8 mouse cellular contexts compared by ENCODE assay signal in the genomic region with DNA sequence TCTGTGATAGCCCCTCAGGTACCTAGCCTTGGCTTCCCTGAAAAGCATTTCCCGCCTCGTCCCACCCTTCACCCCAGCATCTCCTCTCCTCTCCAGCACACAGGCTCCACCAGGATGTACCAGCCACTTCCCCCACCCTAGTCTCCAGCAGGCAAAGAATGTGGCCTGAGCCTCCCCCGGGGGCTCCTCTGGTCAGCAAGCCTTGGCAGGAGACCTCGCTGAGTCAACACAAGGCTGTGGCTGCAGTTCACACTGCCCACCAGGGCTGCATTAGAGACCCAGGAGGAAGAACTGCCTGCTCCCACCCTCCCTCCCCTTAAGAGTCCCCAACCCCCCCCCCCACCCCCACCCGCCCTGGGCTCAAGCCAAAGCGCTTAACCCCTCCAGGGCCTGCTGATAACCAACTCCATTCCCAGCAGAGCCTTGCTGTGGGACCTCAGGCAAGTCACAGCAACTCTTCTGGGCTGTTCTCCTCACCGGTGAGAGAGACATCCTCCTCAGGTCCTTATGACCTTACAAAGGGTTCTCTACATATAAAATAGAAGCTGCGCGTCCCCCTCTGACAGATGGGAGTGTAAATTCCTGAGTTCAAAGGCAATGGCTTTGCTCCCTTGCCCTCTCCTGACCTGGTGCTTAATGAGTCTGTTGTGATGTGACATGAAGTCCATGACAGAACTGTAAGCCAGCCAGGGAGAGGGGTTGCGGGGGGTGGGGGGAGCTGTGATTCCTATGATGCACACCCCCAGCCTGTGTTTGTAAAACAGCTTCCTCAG. TPM values are rescaled to one million over a fixed set of nuclear protein-coding genes. Genes with fewer than 3 reads are reported as not detected.
A peak's percentile ranks its signal among the peaks of the same experiment; 100 is the strongest.
DNase-seq lines count a peak whose midpoint lies in the region; ATAC-seq lines count a peak whose summit lies in the region.

No protein-coding gene starts in this region.

- 49% methylated on average over 10 of the region's 10 CpGs for WGBS in forebrain, embryonic 10.5 days
- 63% methylated on average over 10 of the region's 10 CpGs for WGBS in forebrain, embryonic 16.5 days
- WGBS in embryonic facial prominence, embryonic 14.5 days, result 27% methylated on average over 9 of the region's 10 CpGs
- 49% methylated on average over 9 of the region's 10 CpGs for WGBS in midbrain, embryonic 12.5 days

- ATAC-seq in forebrain, embryonic 16.5 days, result no peak
- ATAC-seq in embryonic facial prominence, embryonic 14.5 days (ENCODE audit: low read depth), result no peak
- ATAC-seq in midbrain, embryonic 12.5 days (ENCODE audit: low FRiP score, low read depth), result no peak

- H3K27ac ChIP-seq in forebrain, embryonic 10.5 days, result peak overlapping the region; percentile 87
- H3K27ac ChIP-seq in forebrain, embryonic 16.5 days (ENCODE audit: low read length), result no peak overlapping the region
- peak overlapping the region; percentile 76 for H3K27ac ChIP-seq in embryonic facial prominence, embryonic 14.5 days (replicated peaks; ENCODE audit: low read depth, low read length)
- H3K27ac ChIP-seq in midbrain, embryonic 12.5 days (replicated peaks), result 0 out of 2 replicates have a peak overlapping the region, but pooled peaks have one; percentile 63

- H3K4me3 ChIP-seq in forebrain, embryonic 10.5 days, result no peak overlapping the region
- no peak overlapping the region for H3K4me3 ChIP-seq in forebrain, embryonic 16.5 days (replicated peaks; ENCODE audit: low read length)
- no peak overlapping the region for H3K4me3 ChIP-seq in embryonic facial prominence, embryonic 14.5 days (ENCODE audit: low read depth, low read length)
- H3K4me3 ChIP-seq in midbrain, embryonic 12.5 days, result no peak overlapping the region

- H3K27me3 ChIP-seq in forebrain, embryonic 10.5 days (ENCODE audit: poor library complexity, severe bottlenecking), result peaks cover 27% of the 10 kb centered on the region
- no peaks in the 10 kb centered on the region for H3K27me3 ChIP-seq in forebrain, embryonic 16.5 days (replicated peaks; ENCODE audit: control insufficient read depth, insufficient read depth, low read length)
- no peaks in the 10 kb centered on the region for H3K27me3 ChIP-seq in embryonic facial prominence, embryonic 14.5 days (replicated peaks; ENCODE audit: control insufficient read depth, insufficient read depth, low read length)
- peaks cover 9% of the 10 kb centered on the region for H3K27me3 ChIP-seq in midbrain, embryonic 12.5 days

- 0 out of 2 replicates have a peak, but pooled peaks cover 5% of the 10 kb centered on the region for H3K9me3 ChIP-seq in forebrain, embryonic 10.5 days
- no peaks in the 10 kb centered on the region for H3K9me3 ChIP-seq in forebrain, embryonic 16.5 days (ENCODE audit: control insufficient read depth, low read length)
- no peaks in the 10 kb centered on the region for H3K9me3 ChIP-seq in embryonic facial prominence, embryonic 14.5 days (ENCODE audit: control insufficient read depth, low read length)
- H3K9me3 ChIP-seq in midbrain, embryonic 12.5 days, result 0 out of 2 replicates have a peak, but pooled peaks cover 2% of the 10 kb centered on the region

- H3K36me3 ChIP-seq in forebrain, embryonic 10.5 days (replicated peaks), result no peaks in the 10 kb centered on the region
- no peaks in the 10 kb centered on the region for H3K36me3 ChIP-seq in forebrain, embryonic 16.5 days (ENCODE audit: control insufficient read depth, insufficient read depth)
- no peaks in the 10 kb centered on the region for H3K36me3 ChIP-seq in embryonic facial prominence, embryonic 14.5 days (ENCODE audit: control insufficient read depth, insufficient read depth, low read length)
- H3K36me3 ChIP-seq in midbrain, embryonic 12.5 days, result no peaks in the 10 kb centered on the region

- peaks cover 66% of the 10 kb centered on the region for H3K4me1 ChIP-seq in forebrain, embryonic 10.5 days
- peaks cover 20% of the 10 kb centered on the region for H3K4me1 ChIP-seq in forebrain, embryonic 16.5 days (replicated peaks; ENCODE audit: control insufficient read depth, insufficient read depth, low read length)
- H3K4me1 ChIP-seq in embryonic facial prominence, embryonic 14.5 days (ENCODE audit: control insufficient read depth, insufficient read depth, low read length), result peaks cover 39% of the 10 kb centered on the region
- H3K4me1 ChIP-seq in midbrain, embryonic 12.5 days, result peaks cover 40% of the 10 kb centered on the region

- H3K4me2 ChIP-seq in forebrain, embryonic 16.5 days (ENCODE audit: low read length), result no peak overlapping the region
- no peak overlapping the region for H3K4me2 ChIP-seq in embryonic facial prominence, embryonic 14.5 days (ENCODE audit: low read depth, low read length)
- H3K4me2 ChIP-seq in midbrain, embryonic 12.5 days (replicated peaks), result no peak overlapping the region

- H3K9ac ChIP-seq in forebrain, embryonic 16.5 days (replicated peaks; ENCODE audit: low read depth, low read length), result no peak overlapping the region
- no peak overlapping the region for H3K9ac ChIP-seq in embryonic facial prominence, embryonic 14.5 days (ENCODE audit: low read depth, low read length)
- no peak overlapping the region for H3K9ac ChIP-seq in midbrain, embryonic 12.5 days (replicated peaks)

- DNase-seq in forebrain, embryonic 10.5 days (ENCODE audit: extremely low spot score, low spot score), result no peak
- no peak for DNase-seq in embryonic facial prominence, embryonic 14.5 days (ENCODE audit: low spot score)
- peak; percentile 36 for DNase-seq in kidney, adult 9 months
- no peak for DNase-seq in adipocyte (ENCODE audit: low spot score)
- no peak for DNase-seq in frontal cortex, postnatal 36 days (ENCODE audit: low spot score in 2 of 2)
- no peak for DNase-seq in thymus, postnatal 10 days (ENCODE audit: low spot score in 2 of 2)

RNA-seq across cellular contexts. Expression of gene Cdc42ep1, which starts 8.0 kb away (rescaled TPM):
- polyA plus RNA-seq in forebrain, embryonic 10.5 days (2016; fragmentation: Nextera tagmentation; extraction: Ambion mirVana), result 12.6 and 12.7 TPM in 2 replicates
- 9.7 and 11.0 TPM in 2 replicates for polyA plus RNA-seq in forebrain, embryonic 16.5 days (2015; fragmentation: Nextera tagmentation; extraction: Ambion mirVana)
- polyA plus RNA-seq in embryonic facial prominence, embryonic 14.5 days (2014; fragmentation: Nextera tagmentation; extraction: Ambion mirVana), result 30.8 and 36.1 TPM in 2 replicates
- 11.5 and 11.9 TPM in 2 replicates for polyA plus RNA-seq in midbrain, embryonic 12.5 days (2016; fragmentation: Nextera tagmentation; extraction: Ambion mirVana)

RNA-seq across cellular contexts. Expression of gene Lgals2, which starts 20.9 kb away (rescaled TPM):
- polyA plus RNA-seq in forebrain, embryonic 10.5 days (2016; fragmentation: Nextera tagmentation; extraction: Ambion mirVana), result not detected in 2 replicates
- not detected in 2 replicates for polyA plus RNA-seq in forebrain, embryonic 16.5 days (2015; fragmentation: Nextera tagmentation; extraction: Ambion mirVana)
- polyA plus RNA-seq in embryonic facial prominence, embryonic 14.5 days (2014; fragmentation: Nextera tagmentation; extraction: Ambion mirVana), result 0.89 and 1.4 TPM in 2 replicates
- 0.56 TPM in 1 of 2 replicates, not detected in the other for polyA plus RNA-seq in midbrain, embryonic 12.5 days (2016; fragmentation: Nextera tagmentation; extraction: Ambion mirVana)

RNA-seq across cellular contexts. Expression of gene Card10, which starts 31.6 kb away (rescaled TPM):
- 2.4 and 2.6 TPM in 2 replicates for polyA plus RNA-seq in forebrain, embryonic 10.5 days (2016; fragmentation: Nextera tagmentation; extraction: Ambion mirVana)
- 1.3 and 1.4 TPM in 2 replicates for polyA plus RNA-seq in forebrain, embryonic 16.5 days (2015; fragmentation: Nextera tagmentation; extraction: Ambion mirVana)
- 6.1 and 6.3 TPM in 2 replicates for polyA plus RNA-seq in embryonic facial prominence, embryonic 14.5 days (2014; fragmentation: Nextera tagmentation; extraction: Ambion mirVana)
- polyA plus RNA-seq in midbrain, embryonic 12.5 days (2016; fragmentation: Nextera tagmentation; extraction: Ambion mirVana), result 2.3 and 2.6 TPM in 2 replicates

RNA-seq across cellular contexts. Expression of gene Gga1, which starts 42.6 kb away (rescaled TPM):
- polyA plus RNA-seq in forebrain, embryonic 10.5 days (2016; fragmentation: Nextera tagmentation; extraction: Ambion mirVana), result 46.8 and 52.6 TPM in 2 replicates
- 61.3 and 67.4 TPM in 2 replicates for polyA plus RNA-seq in forebrain, embryonic 16.5 days (2015; fragmentation: Nextera tagmentation; extraction: Ambion mirVana)
- polyA plus RNA-seq in embryonic facial prominence, embryonic 14.5 days (2014; fragmentation: Nextera tagmentation; extraction: Ambion mirVana), result 42.5 and 46.9 TPM in 2 replicates
- polyA plus RNA-seq in midbrain, embryonic 12.5 days (2016; fragmentation: Nextera tagmentation; extraction: Ambion mirVana), result 50.9 and 52.7 TPM in 2 replicates
